Mouse (Mus musculus): ENCODE results near the gene Ccdc115.

- no peak for TF ChIP-seq POLR2A (IDR thresholded peaks at IDR 0.05; ENCODE audit: control insufficient read depth, low read depth, low read length)
- TF ChIP-seq CTCF (IDR thresholded peaks at IDR 0.05; ENCODE audit: control insufficient read depth, insufficient read depth, insufficient replicate concordance, low read depth, low read length), result no peak
These were observed 5.5 kb downstream of the Ccdc115 start for GRCm38 (mm10) chr1:34433891-34434521.
